Mouse (Mus musculus) megakaryocyte, embryonic 14.5 days (primary cell): ENCODE measurements around the gene Rbm8a. TPM values are rescaled to one million over a fixed set of nuclear protein-coding genes. Genes with fewer than 3 reads are reported as not detected.

Experiments used
- H3K27me3 ChIP-seq: replicated peaks from 2 replicates; pipeline ENCODE3; 2012; ENCODE audit warnings: inconsistent platforms
- H3K36me3 ChIP-seq: replicated peaks from 2 replicates; pipeline ENCODE3; 2012; ENCODE audit warnings: low read length, inconsistent platforms, mixed read lengths
- H3K4me1 ChIP-seq: 2 replicates; pipeline ENCODE4 v1.6.1; 2012; ENCODE audit warnings: inconsistent platforms
- H3K4me3 ChIP-seq: replicated peaks from 2 replicates; pipeline ENCODE3; 2012; ENCODE audit warnings: moderate library complexity, mild to moderate bottlenecking, inconsistent platforms
- H3K9me3 ChIP-seq: 2 replicates; pipeline ENCODE4 v1.6.1; 2012; ENCODE audit warnings: inconsistent platforms
- FLI1 ChIP-seq: IDR thresholded peaks from 2 replicates; pipeline ENCODE4 v1.6.1; 2012; ENCODE audit warnings: low read length, inconsistent platforms, mixed read lengths
- GATA1 ChIP-seq: IDR thresholded peaks from 3 replicates; pipeline ENCODE4 v1.6.1; 2012; ENCODE audit warnings: mixed read lengths, low read length, inconsistent platforms, borderline replicate concordance
- polyA plus RNA-seq: library from polyadenylated mRNA; stranded (reverse); fragments of >175 nt; gene quantifications from 2 replicates; pipeline ENCODE4 v1.2.3, GENCODE M21; 2012; ENCODE audit warnings: low replicate concordance; ENCODE audit not compliant: insufficient read depth

The Rbm8a gene
- polyA plus RNA-seq, 1 experiment, result 112 TPM

DNA sequence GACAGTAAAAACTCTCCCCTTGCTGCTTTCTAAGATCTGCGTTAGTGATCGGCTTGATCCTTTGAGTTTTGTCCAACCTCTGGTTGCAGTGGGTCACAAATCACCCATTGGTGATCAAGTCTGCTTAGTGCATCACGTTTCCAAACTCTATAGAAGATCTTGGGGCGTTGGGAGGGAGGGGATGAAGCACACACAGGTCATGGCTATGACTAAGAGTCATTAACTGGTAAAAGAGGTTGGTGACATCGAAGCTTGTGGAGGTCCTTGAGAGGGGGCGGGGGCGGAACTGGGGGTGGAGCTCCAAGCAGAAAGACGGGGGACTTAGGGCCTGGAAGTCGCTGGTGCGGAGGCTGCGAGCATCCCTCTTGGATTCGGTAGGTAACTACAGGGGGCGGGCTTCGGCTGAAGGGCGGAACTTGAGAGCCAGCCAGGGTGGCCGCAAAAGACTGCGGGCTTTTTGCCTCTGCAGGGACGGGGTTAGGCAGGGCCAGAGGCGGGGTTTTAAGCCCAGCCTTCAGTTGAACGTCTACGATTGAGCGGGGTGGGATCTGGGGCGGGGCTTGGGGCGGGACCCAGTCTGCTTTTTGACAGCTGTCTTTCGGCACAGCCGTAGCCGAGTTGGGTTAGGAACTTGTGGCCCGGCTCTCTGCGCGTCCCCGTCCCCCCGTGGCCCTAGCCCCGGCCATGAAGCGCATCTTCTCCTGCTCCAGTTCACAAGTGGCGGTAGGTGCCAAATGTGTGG is 40.2 kb downstream of the Rbm8a start, which contains the start of gene Ankrd35:
Ankrd35 (plus strand) TSS at position 405 of the 742 bp plus-strand sequence.
- TF ChIP-seq FLI1 (no peak), GATA1 (no peak)
- Histone ChIP-seq H3K4me3 (peak within 1 kb of the TSS; percentile 94), H3K36me3 (peaks cover 11% of the 10 kb centered on the region), H3K4me1 (peaks cover 54% of the 10 kb centered on the region), H3K27me3 (no peaks in the 10 kb centered on the region), H3K9me3 (no peaks in the 10 kb centered on the region)

DNA sequence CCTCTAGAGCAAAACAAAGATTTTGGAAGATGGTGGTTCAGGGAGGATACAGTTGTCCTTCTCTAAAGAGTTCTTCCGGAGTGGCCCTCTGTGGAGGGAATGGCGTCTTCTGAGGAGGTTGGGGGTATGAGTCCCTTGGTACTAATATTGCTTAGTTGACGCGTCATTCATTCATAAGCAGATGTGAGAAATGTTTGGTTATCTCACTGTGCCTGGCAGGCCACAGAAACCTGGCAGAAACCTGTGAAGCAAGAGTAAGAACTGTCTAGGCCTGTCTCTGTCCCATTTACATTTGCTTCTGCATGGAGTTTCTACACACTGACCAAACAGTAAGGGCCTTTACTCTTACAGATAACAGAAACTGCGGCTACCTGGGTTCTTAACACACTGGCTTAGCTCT is 41.8 kb downstream of the Rbm8a start:
- H3K4me1 ChIP-seq, result peaks cover 66% of the 10 kb centered on the region
- peak overlapping the region; percentile 94 for H3K4me3 ChIP-seq
- TF ChIP-seq GATA1, result no peak
- no peak for TF ChIP-seq FLI1
- peaks cover 11% of the 10 kb centered on the region for H3K36me3 ChIP-seq
- no peaks in the 10 kb centered on the region for H3K27me3 ChIP-seq
- H3K9me3 ChIP-seq, result no peaks in the 10 kb centered on the region

DNA sequence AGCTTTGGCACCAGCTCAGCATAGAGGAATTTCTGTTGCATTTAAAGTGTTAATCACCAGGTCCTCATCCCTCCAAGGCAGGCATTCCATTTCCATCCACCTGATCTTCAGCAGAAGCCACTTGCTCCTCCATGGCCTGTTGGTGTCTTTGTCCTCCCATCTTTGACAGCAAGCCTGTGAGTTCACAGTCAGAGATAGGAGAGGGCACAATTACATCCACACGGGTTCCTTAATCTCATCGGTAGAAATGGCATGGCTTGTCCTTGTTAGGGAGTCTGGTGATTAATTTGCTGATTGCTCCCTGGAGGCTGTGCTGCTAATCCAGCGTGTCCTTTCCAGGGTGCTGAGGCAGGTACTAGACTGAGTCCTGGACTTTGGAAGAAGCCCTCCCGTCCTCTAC is 43.8 kb downstream of the Rbm8a start:
- no peak for TF ChIP-seq FLI1
- peaks cover 76% of the 10 kb centered on the region for H3K4me1 ChIP-seq
- H3K36me3 ChIP-seq, result peaks cover 19% of the 10 kb centered on the region

DNA sequence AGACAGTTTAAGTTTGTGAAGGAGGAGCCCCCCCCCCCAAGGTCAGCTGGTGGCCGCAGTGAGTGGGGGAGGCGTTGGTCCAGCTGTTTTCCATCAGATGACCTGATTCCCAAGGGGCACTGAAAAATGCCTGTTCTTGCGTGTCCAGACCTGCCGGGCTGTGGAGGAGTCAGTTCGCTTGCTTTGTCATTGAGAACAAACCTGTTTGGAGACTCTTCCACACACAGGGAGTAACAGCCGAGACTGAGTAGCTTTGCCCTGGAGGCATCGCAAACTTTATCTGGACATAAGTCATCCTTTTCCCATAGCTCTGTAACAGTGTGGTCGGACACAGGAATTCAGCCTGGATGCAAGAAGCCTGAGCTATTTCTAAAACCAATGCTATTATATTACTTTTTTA is 44.7 kb downstream of the Rbm8a start:
- H3K4me3 ChIP-seq, result no peak overlapping the region
- peaks cover 27% of the 10 kb centered on the region for H3K36me3 ChIP-seq
- H3K4me1 ChIP-seq, result peaks cover 85% of the 10 kb centered on the region
- no peak for TF ChIP-seq GATA1
- no peak for TF ChIP-seq FLI1
- peaks cover 2% of the 10 kb centered on the region for H3K27me3 ChIP-seq
- no peaks in the 10 kb centered on the region for H3K9me3 ChIP-seq

More for the DNA sequence above, 43.8 kb downstream of the Rbm8a start:
- H3K4me3 ChIP-seq, result peak overlapping the region; percentile 55
- peaks cover under 1% of the 10 kb centered on the region for H3K27me3 ChIP-seq
- no peaks in the 10 kb centered on the region for H3K9me3 ChIP-seq

DNA sequence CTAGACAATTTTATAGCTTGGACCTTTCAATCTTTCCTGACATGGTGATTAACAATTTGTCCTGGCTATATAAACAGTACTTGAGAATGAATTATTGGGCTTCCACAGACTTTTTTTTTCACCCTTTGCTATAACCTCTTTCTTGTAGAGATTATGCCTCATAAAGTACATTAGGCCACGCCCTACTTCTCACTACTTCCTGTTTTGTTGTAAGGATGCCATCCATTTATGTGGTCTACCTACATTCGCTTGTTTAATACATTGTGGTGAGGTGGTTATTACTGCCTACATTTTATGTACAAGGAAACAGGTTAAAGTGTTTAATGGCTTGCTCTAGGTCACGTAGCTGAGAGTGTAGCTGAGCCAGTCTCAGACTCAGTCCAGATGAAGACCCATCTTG is 45.4 kb downstream of the Rbm8a start:
- TF ChIP-seq FLI1, result no peak
- peaks cover 85% of the 10 kb centered on the region for H3K4me1 ChIP-seq
- peaks cover 2% of the 10 kb centered on the region for H3K27me3 ChIP-seq
- peaks cover 35% of the 10 kb centered on the region for H3K36me3 ChIP-seq
- no peak overlapping the region for H3K4me3 ChIP-seq
- H3K9me3 ChIP-seq, result no peaks in the 10 kb centered on the region

DNA sequence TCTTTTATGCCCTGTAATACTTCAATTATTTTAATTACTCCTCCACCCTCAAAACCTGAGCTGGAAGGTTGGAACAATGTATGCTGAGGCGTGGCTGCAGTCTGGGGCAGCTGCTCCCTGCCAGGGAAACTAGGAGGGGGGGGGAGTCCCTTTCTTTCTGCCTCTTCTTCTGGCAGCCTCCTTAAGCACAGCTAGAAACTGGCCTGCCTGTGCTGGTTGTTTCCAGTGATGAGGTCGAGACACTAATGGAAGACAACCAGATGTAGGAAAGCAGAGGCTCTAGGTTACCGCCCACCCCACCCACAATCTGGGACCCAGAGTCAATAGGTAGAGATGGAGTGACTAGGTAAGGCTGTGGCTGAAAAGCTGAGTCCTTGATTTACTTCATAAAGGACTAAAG is 46.0 kb downstream of the Rbm8a start:
- H3K4me1 ChIP-seq, result peaks cover 85% of the 10 kb centered on the region
- H3K27me3 ChIP-seq, result peaks cover 2% of the 10 kb centered on the region
- H3K4me3 ChIP-seq, result no peak overlapping the region
- peaks cover 40% of the 10 kb centered on the region for H3K36me3 ChIP-seq
- TF ChIP-seq FLI1 (no peak), GATA1 (no peak)
- H3K9me3 ChIP-seq, result no peaks in the 10 kb centered on the region

DNA sequence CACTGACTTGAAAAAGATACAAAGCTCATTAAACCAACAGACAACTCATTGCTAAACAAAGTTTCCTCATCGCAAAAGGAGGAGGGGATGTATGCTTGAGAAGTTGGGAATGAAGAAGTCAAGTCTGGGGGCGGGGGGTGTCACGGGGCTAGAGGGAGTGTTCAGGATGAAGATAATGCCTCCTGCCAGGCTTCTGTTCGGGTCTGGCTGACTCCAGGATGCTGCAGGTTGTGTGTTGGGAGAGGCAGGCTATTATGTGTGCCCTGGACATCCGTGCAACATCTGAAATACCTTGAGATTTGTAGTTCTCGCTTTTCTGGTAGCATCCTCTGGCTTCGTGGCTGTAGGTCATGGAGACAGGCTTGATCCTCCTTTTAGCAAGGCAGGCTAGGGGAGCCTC is 48.7 kb downstream of the Rbm8a start:
- Histone ChIP-seq H3K36me3 (peaks cover 63% of the 10 kb centered on the region), H3K27me3 (peaks cover 17% of the 10 kb centered on the region), H3K9me3 (no peaks in the 10 kb centered on the region), H3K4me1 (peaks cover 69% of the 10 kb centered on the region), H3K4me3 (no peak overlapping the region)
- TF ChIP-seq FLI1 (no peak), GATA1 (no peak)

DNA sequence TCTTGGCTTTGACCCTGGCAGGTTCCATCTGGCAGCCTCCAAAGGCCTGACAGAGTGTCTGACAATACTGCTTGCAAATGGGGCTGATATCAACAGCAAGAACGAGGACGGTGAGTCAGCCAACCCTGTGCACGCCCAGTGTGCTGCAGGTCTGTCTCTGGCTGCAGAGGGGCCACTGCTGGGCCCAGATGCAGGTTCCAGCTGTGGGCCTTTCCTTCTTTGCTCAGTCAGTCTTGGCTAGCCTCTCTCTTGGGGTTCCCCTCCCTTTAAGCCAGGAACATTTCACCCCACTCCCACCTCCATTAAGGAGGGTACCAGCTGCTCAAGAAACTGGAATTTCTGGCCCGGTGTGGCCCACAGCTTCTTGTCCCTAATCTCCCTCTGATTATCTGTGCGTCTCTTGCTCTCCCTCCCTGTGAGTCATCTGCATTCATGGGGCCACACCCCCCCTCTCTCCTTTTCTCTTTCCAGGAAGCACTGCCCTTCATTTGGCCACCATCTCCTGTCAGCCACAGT is 49.5 kb downstream of the Rbm8a start:
- TF ChIP-seq FLI1 (no peak), GATA1 (no peak)
- Histone ChIP-seq H3K9me3 (no peaks in the 10 kb centered on the region), H3K27me3 (peaks cover 18% of the 10 kb centered on the region), H3K4me1 (peaks cover 69% of the 10 kb centered on the region), H3K4me3 (no peak overlapping the region), H3K36me3 (peaks cover 63% of the 10 kb centered on the region)

DNA sequence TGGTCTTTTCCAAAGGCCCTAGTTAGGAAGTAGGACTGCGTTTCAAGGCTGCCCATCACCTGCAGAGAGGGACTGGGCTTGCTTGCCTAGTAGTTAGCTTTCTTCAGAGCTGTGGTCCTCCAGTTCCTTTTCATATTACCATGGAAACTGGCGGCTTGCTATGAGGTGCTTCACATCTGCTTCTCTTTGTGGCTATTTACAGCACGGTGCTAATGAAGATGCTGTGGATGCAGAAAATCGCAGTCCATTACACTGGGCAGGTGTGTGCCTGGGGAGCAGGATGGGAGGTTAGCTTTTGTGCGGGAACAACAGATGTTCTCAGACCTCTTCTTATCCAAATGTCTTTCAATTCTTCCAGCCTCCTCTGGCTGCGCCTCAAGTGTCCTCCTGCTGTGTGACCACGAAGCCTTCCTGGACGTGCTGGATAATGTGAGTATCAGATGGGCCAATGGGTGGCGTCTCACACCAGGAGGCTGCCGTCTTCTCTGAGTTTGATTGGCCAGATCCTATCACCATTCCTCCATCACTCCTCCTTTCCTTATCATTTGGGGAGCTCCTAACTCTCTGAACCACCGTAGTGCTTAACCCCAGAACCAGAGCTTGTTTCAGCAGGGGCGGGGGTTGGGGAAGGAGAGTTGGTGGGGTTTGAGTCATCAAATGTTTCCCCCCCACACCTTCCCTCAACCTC is 50.7 kb downstream of the Rbm8a start:
- no peak for TF ChIP-seq FLI1
- H3K4me1 ChIP-seq, result peaks cover 70% of the 10 kb centered on the region
- peaks cover 72% of the 10 kb centered on the region for H3K36me3 ChIP-seq
- H3K27me3 ChIP-seq, result peaks cover 29% of the 10 kb centered on the region
- H3K9me3 ChIP-seq, result no peaks in the 10 kb centered on the region
- no peak overlapping the region for H3K4me3 ChIP-seq

Other genes starting within 250 kb of the Rbm8a start
- not detected in 2 replicates for gene BC107364, start 177.6 kb upstream of the Rbm8a start, polyA plus RNA-seq
- 21.2 and 30.0 TPM in 2 replicates for gene Hfe2, start 104.8 kb upstream of the Rbm8a start, polyA plus RNA-seq
- gene Txnip, start 72.0 kb upstream of the Rbm8a start, polyA plus RNA-seq, result 4.1 and 22.7 TPM in 2 replicates
- 0.51 TPM in 1 of 2 replicates, not detected in the other for gene Gm16253, start 52.9 kb upstream of the Rbm8a start, polyA plus RNA-seq
- 4.6 and 15.4 TPM in 2 replicates for gene Polr3gl, start 35.8 kb upstream of the Rbm8a start, polyA plus RNA-seq
- gene Ankrd34a, start 33.3 kb upstream of the Rbm8a start, polyA plus RNA-seq, result not detected in 2 replicates
- 1.2 TPM in 1 of 2 replicates, not detected in the other for gene Lix1l, start 28.8 kb upstream of the Rbm8a start, polyA plus RNA-seq
- 2.2 TPM in 1 of 2 replicates, not detected in the other for gene Pex11b, start 5.4 kb downstream of the Rbm8a start, polyA plus RNA-seq
- gene Gm42957, start 5.5 kb downstream of the Rbm8a start, polyA plus RNA-seq, result not detected in 2 replicates
- 0.01 TPM in 1 of 2 replicates, not detected in the other for gene Itga10, start 15.7 kb downstream of the Rbm8a start, polyA plus RNA-seq
- 9.5 and 30.5 TPM in 2 replicates for gene Ankrd35, start 40.2 kb downstream of the Rbm8a start, polyA plus RNA-seq
- 30.6 and 32.8 TPM in 2 replicates for gene Pias3, start 66.5 kb downstream of the Rbm8a start, polyA plus RNA-seq
- 0.17 TPM in 1 of 2 replicates, not detected in the other for gene Nudt17, start 78.6 kb downstream of the Rbm8a start, polyA plus RNA-seq
- gene Polr3c, start 97.7 kb downstream of the Rbm8a start, polyA plus RNA-seq, result 0.70 and 5.0 TPM in 2 replicates
- 2.5 and 19.1 TPM in 2 replicates for gene Rnf115, start 97.7 kb downstream of the Rbm8a start, polyA plus RNA-seq
- gene Pdzk1, start 199.4 kb downstream of the Rbm8a start, polyA plus RNA-seq, result 0.89 TPM in 1 of 2 replicates, not detected in the other
- not detected in 2 replicates for gene Cd160, start 199.4 kb downstream of the Rbm8a start, polyA plus RNA-seq